Mouse (Mus musculus) fibroblast of lung, adult 2 months (primary cell): Measurements from ENCODE around the gene Olfr891.
"Not testable (repeated sequence)": the region's sequence is repeated elsewhere in the genome, so short reads cannot be mapped to it uniquely, and the experiment has no call there.

Source experiments
- DNase-seq: peaks from one replicate; pipeline ENCODE4 v3.0.0-alpha.2; 2011; ENCODE audit warnings: low read depth

The Olfr891 gene

DNA sequence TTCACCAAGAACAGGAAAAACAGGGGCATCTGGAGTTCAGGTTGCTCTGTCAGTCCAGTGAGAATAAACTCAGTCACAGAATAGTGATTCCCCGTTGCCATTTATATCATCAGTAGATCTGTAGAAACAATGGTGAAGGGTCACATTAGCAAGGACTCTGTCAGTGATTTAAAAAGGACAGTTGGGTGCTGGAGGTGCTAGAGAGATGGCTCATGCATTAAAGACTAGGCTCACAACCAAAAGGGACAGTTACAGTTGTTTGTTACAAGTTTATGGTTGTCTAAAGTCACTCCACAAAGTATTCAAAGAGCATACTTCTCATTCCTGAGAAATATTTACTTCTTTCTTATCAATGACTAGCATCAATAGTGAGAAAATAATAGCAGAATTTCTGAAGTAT, at the start of gene Olfr891:
Gene Olfr891 (minus strand): TSS at position 101 of the 400 bp plus-strand sequence.
- DNase-seq = no peak

- no peak for DNase-seq
Measured at GRCm38 (mm10) chr9:38217755-38218154, 37.1 kb upstream of the Olfr891 start, which contains the start of gene Olfr894. Gene Olfr894, plus strand, starts transcription at chr9:38218055.

DNA sequence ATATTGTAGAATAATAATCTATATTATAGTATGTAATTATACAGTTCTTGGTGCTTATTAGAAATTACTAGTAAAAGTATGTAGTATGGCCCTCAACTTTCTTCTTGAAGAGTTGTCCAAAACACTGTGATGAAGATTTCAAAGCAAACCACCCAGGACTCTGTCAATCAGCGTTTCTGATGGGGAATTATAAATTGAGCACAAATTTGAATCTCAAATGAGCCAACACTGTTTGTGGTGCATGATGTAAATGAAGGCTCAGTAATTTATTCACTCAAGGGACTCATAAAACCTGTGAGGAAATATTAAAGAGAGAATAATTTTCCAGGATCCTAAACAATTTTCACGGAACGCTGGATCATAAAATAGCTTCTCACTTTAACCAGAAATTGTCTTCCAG, 27.4 kb upstream of the Olfr891 start, which contains the start of gene Olfr893:
Gene Olfr893 (plus strand): TSS at position 301 of the 400 bp plus-strand sequence.
- DNase-seq = no peak

GRCm38 (mm10) chr9:38168341-38168740, 12.3 kb downstream of the Olfr891 start:
- not testable (repeated sequence) for DNase-seq

DNA sequence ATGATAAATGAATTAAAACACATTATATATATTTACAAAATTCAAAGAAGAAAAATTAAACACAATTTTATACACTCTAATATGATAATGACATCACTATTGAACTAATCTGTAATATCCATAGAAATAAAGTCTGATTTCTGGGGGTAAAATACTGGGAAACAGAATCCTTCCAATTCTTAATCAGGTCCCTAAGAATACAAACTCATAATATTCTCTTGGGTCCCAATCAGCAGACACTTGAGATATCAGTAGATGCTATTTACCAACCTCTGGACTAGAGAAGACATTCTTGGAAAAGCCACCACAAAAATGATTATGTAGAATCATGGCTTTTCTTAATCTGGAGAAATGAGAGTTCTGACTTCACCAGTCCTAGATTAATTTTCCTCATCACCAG, 38.4 kb downstream of the Olfr891 start, which contains the start of gene Olfr890:
Gene Olfr890 (plus strand): TSS at position 301 of the 400 bp plus-strand sequence.
- DNase-seq = no peak
